Mouse (Mus musculus): ENCODE results near the gene Smg6.
"Not testable (repeated sequence)": the region's sequence is repeated elsewhere in the genome, so short reads cannot be mapped to it uniquely, and the experiment has no call there.

Gene Smg6

GRCm38 (mm10) chr11:74994856-74995255 lies 69.2 kb downstream of the Smg6 start:
- no peak for DNase-seq (ENCODE audit: low spot score)

- DNase-seq (ENCODE audit: low spot score): no peak
Measured at GRCm38 (mm10) chr11:74996482-74996881, 70.9 kb downstream of the Smg6 start.

GRCm38 (mm10) chr11:75000869-75001653 lies 75.4 kb downstream of the Smg6 start:
- no peak for DNase-seq (ENCODE audit: low spot score)

GRCm38 (mm10) chr11:75008270-75008669 lies 82.6 kb downstream of the Smg6 start:
- no peak for DNase-seq (ENCODE audit: low spot score)

- not testable (repeated sequence) for DNase-seq (ENCODE audit: low spot score)
Measured at GRCm38 (mm10) chr11:75009537-75009936, 83.9 kb downstream of the Smg6 start.

GRCm38 (mm10) chr11:75012997-75013694 lies 87.5 kb downstream of the Smg6 start:
- peak; percentile 48 for DNase-seq (ENCODE audit: low spot score)

GRCm38 (mm10) chr11:75013764-75014695 lies 88.4 kb downstream of the Smg6 start:
- DNase-seq (ENCODE audit: low spot score): no peak

- no peak for DNase-seq (ENCODE audit: low spot score)
Measured at GRCm38 (mm10) chr11:75014816-75015215, 89.2 kb downstream of the Smg6 start.

GRCm38 (mm10) chr11:75015453-75015871 lies 89.8 kb downstream of the Smg6 start:
- peak; percentile 77 for DNase-seq (ENCODE audit: low spot score)

- DNase-seq (ENCODE audit: low spot score): no peak
Measured at GRCm38 (mm10) chr11:75016309-75016860, 90.8 kb downstream of the Smg6 start.

GRCm38 (mm10) chr11:75017831-75018230 lies 92.2 kb downstream of the Smg6 start:
- no peak for DNase-seq (ENCODE audit: low spot score)

GRCm38 (mm10) chr11:75026977-75027376 lies 101.4 kb downstream of the Smg6 start:
- DNase-seq (ENCODE audit: low spot score): no peak

GRCm38 (mm10) chr11:75027616-75028015 lies 102.0 kb downstream of the Smg6 start:
- DNase-seq (ENCODE audit: low spot score): no peak

GRCm38 (mm10) chr11:75031251-75031650 lies 105.6 kb downstream of the Smg6 start:
- DNase-seq (ENCODE audit: low spot score): no peak

GRCm38 (mm10) chr11:75032946-75033345 lies 107.3 kb downstream of the Smg6 start:
- DNase-seq (ENCODE audit: low spot score): no peak

- no peak for DNase-seq (ENCODE audit: low spot score)
Measured at GRCm38 (mm10) chr11:75033581-75034067, 108.0 kb downstream of the Smg6 start.

- DNase-seq (ENCODE audit: low spot score): no peak
Measured at GRCm38 (mm10) chr11:75034104-75034503, 108.5 kb downstream of the Smg6 start.

GRCm38 (mm10) chr11:75044333-75044732 lies 118.7 kb downstream of the Smg6 start:
- DNase-seq (ENCODE audit: low spot score): no peak

- DNase-seq (ENCODE audit: low spot score): no peak
Measured at GRCm38 (mm10) chr11:75045822-75046221, 120.2 kb downstream of the Smg6 start.

- DNase-seq (ENCODE audit: low spot score): no peak
Measured at GRCm38 (mm10) chr11:75046638-75047037, 121.0 kb downstream of the Smg6 start.

GRCm38 (mm10) chr11:75047066-75047465 lies 121.4 kb downstream of the Smg6 start:
- DNase-seq (ENCODE audit: low spot score): peak; percentile 71

Measured in testis, postnatal 14 days (tissue).